Mouse (Mus musculus) intestine, postnatal 0 days (tissue): ENCODE measurements at regions not wholly inside any gene's neighbourhood (a gene's known extent, or its start where the extent isn't known, plus 50 kb on each side); places are given as distances from the start of the nearest gene placed in this dataset.

Experiments used
- ATAC-seq: fragments of 200-750 bp; cut with Nextera tagmentation; 2 replicates; pipeline ENCODE4 v1.8.0; 2017; ENCODE audit warnings: mild to moderate bottlenecking, moderate TSS enrichment, moderate library complexity
- H3K27ac ChIP-seq: fragments of 300-500 bp; sonication (generic); 2 replicates; pipeline ENCODE4 v1.5.1; 2014; ENCODE audit warnings: mild to moderate bottlenecking, low read depth, low read length, moderate library complexity
- H3K27me3 ChIP-seq: fragments of 300-500 bp; sonication (generic); replicated peaks from 2 replicates; pipeline ENCODE4 v1.6.1; 2014; ENCODE audit warnings: low read length, mixed read lengths; ENCODE audit not compliant: control insufficient read depth, insufficient read depth
- H3K36me3 ChIP-seq: fragments of 300-500 bp; sonication (generic); 2 replicates; pipeline ENCODE4 v1.6.1; 2014; ENCODE audit warnings: mild to moderate bottlenecking, moderate library complexity; ENCODE audit not compliant: control insufficient read depth, insufficient read depth
- H3K4me1 ChIP-seq: fragments of 300-500 bp; sonication (generic); replicated peaks from 2 replicates; pipeline ENCODE4 v1.6.1; 2014; ENCODE audit warnings: antibody characterized with exemption, low read length, mixed read lengths; ENCODE audit not compliant: control insufficient read depth, insufficient read depth
- H3K4me2 ChIP-seq: fragments of 300-500 bp; sonication (generic); replicated peaks from 2 replicates; pipeline ENCODE4 v1.6.1; 2014; ENCODE audit warnings: low read depth, mild to moderate bottlenecking, moderate library complexity
- H3K4me3 ChIP-seq: fragments of 300-500 bp; sonication (generic); 2 replicates; pipeline ENCODE4 v1.5.1; 2014; ENCODE audit warnings: low read depth, low read length
- H3K9ac ChIP-seq: fragments of 300-500 bp; sonication (generic); 2 replicates; pipeline ENCODE4 v1.6.1; 2014; ENCODE audit warnings: mild to moderate bottlenecking, low read depth, low read length
- H3K9me3 ChIP-seq: fragments of 300-500 bp; sonication (generic); 2 replicates; pipeline ENCODE4 v1.6.1; 2016; ENCODE audit warnings: mixed run types; ENCODE audit not compliant: control insufficient read depth
- CTCF ChIP-seq: sonication (generic); IDR thresholded peaks from 2 replicates; pipeline ENCODE4 v1.5.1; 2016; ENCODE audit warnings: low read depth, mild to moderate bottlenecking, control low read depth, antibody characterized with exemption, moderate library complexity
- WGBS: fragments of 180-500 bp; shearing (Covaris S2); extraction: QIAGEN DNeasy Blood & Tissue Kit; methylation state at CpG from one replicate; pipeline ENCODE4 v1.1.7; 2014; 5-methylcytosine and 5-hydroxymethylcytosine counted together

- TF ChIP-seq CTCF: peak; percentile 31; the same call in 1 of the 2 replicates
- H3K27ac ChIP-seq: no peak overlapping the region
Observed at GRCm38 (mm10) chr3:64898610-64899009, 54.0 kb upstream of the Vmn2r7 start.

GRCm38 (mm10) chr3:64901317-64901892 lies 56.8 kb upstream of the Vmn2r7 start:
- Histone ChIP-seq H3K9ac (no peak overlapping the region), H3K9me3 (no peaks in the 10 kb centered on the region), H3K27ac (no peak overlapping the region), H3K36me3 (no peaks in the 10 kb centered on the region), H3K4me1 (no peaks in the 10 kb centered on the region), H3K27me3 (no peaks in the 10 kb centered on the region), H3K4me3 (no peak overlapping the region), H3K4me2 (no peak overlapping the region)
- TF ChIP-seq CTCF: no peak
- peak; percentile 92 for ATAC-seq
- WGBS: 17% methylated on average over 2 of the region's 2 CpGs

More at GRCm38 (mm10) chr3:64898610-64899009, 54.0 kb upstream of the Vmn2r7 start:
- Histone ChIP-seq H3K36me3 (no peaks in the 10 kb centered on the region), H3K4me2 (no peak overlapping the region), H3K9ac (no peak overlapping the region), H3K9me3 (no peaks in the 10 kb centered on the region), H3K27me3 (no peaks in the 10 kb centered on the region), H3K4me1 (no peaks in the 10 kb centered on the region), H3K4me3 (no peak overlapping the region)
- ATAC-seq: no peak
- WGBS: 56% methylated on average over 2 of the region's 2 CpGs

- no peaks in the 10 kb centered on the region for H3K36me3 ChIP-seq
- H3K27ac ChIP-seq: no peak overlapping the region
- TF ChIP-seq CTCF: no peak
- H3K4me2 ChIP-seq: no peak overlapping the region
- no peaks in the 10 kb centered on the region for H3K9me3 ChIP-seq
- no peaks in the 10 kb centered on the region for H3K4me1 ChIP-seq
- H3K9ac ChIP-seq: no peak overlapping the region
- ATAC-seq: no peak
- 15% methylated on average over 16 of the region's 16 CpGs for WGBS
- H3K4me3 ChIP-seq: no peak overlapping the region
- H3K27me3 ChIP-seq: peaks cover 4% of the 10 kb centered on the region; the same call in 1 of the 2 replicates
Observed at GRCm38 (mm10) chr3:64949307-64949706, 104.7 kb upstream of the Vmn2r7 start.

DNA sequence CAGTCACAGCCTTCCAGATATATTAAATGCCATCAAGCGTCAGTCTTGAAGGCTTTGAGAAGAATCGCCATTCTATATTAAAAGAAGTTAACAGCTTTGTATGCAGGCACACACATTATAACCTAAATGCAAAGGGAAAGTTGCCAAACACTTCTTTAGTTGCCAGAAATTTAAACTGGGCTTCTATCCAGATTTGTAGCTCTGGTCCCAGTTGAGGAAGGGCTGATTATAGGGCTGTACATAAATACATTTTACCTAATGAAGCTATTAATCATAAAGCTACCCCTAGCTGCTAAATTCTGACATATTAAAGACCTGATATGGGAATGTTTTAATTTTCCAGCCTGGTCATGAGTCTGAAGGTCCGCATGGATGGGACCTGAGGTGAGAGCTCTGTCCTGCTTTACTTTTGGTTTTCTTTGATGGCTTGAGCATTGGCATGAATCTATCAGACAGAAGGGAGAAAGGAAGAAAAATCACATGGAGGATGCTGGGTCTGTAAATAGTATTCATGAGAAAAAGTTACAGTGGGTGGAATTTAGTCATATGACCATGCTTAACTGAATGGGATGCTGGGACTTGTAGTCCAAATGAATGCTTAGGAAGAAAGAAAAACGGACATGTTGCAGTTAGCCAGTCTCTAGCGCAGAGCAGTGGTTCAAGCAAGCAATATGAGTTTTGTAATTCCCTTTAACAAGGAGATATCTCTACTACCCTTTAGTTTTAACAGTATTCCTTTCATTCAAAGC lies 120.3 kb upstream of the Vmn2r7 start:
- Histone ChIP-seq H3K36me3 (no peaks in the 10 kb centered on the region), H3K9me3 (no peaks in the 10 kb centered on the region), H3K4me3 (no peak overlapping the region), H3K4me1 (no peaks in the 10 kb centered on the region), H3K27ac (no peak overlapping the region), H3K27me3 (no peaks in the 10 kb centered on the region), H3K4me2 (no peak overlapping the region), H3K9ac (no peak overlapping the region)
- TF ChIP-seq CTCF: no peak
- no peak for ATAC-seq
- WGBS: 82% methylated on average over 5 of the region's 5 CpGs

DNA sequence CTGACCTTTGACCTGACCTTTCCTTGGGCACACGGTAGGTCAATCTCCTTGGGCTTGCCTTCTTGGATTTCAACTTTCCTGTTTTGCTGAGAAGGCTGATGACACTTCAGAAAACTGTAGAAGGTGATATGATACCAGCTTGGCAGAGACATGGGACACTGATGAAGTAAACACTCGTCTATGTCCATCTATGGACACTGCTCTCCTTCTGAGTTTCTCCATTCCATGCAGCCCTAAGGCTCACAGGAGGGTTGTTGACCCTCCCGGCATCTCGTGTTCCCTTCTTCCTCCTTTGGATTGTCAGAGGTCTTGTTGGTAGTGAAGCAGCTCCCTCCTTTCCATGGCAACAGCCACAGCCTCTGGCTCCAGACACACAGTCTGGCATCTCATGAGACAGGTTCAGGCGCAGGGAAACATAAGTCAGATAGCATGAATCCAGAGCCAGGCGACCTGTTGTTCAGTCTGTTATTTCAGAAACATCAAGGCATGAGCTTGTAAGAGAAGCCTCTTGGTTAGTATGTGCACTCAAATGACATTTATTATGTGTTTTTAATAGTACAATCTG lies 120.9 kb upstream of the Vmn2r7 start:
- no peaks in the 10 kb centered on the region for H3K36me3 ChIP-seq
- no peak overlapping the region for H3K27ac ChIP-seq
- ATAC-seq: no peak
- H3K9ac ChIP-seq: no peak overlapping the region
- WGBS: 78% methylated on average over 6 of the region's 6 CpGs
- H3K4me1 ChIP-seq: no peaks in the 10 kb centered on the region
- H3K4me3 ChIP-seq: no peak overlapping the region
- H3K27me3 ChIP-seq: no peaks in the 10 kb centered on the region
- H3K4me2 ChIP-seq: no peak overlapping the region
- no peaks in the 10 kb centered on the region for H3K9me3 ChIP-seq
- no peak for TF ChIP-seq CTCF

GRCm38 (mm10) chr3:64968275-64968674 lies 123.7 kb upstream of the Vmn2r7 start:
- Histone ChIP-seq H3K9ac (no peak overlapping the region), H3K27me3 (no peaks in the 10 kb centered on the region), H3K4me2 (no peak overlapping the region), H3K4me3 (no peak overlapping the region), H3K4me1 (no peaks in the 10 kb centered on the region), H3K27ac (no peak overlapping the region), H3K36me3 (no peaks in the 10 kb centered on the region), H3K9me3 (no peaks in the 10 kb centered on the region)
- ATAC-seq: no peak
- 68% methylated on average over 3 of the region's 3 CpGs for WGBS
- TF ChIP-seq CTCF: no peak
